Mouse (Mus musculus) embryonic fibroblast, embryonic 13.5 days (primary cell): Measurements from ENCODE around the gene Cep57l1.

ENCODE experiments used
- CTCF ChIP-seq: IDR thresholded peaks from 2 replicates; pipeline ENCODE4 v1.5.1; 2011; ENCODE audit warnings: mild to moderate bottlenecking, control low read depth, low read length, moderate library complexity, borderline replicate concordance; ENCODE audit not compliant: insufficient read depth
- POLR2A ChIP-seq: IDR thresholded peaks from 2 replicates; pipeline ENCODE4 v1.6.1; 2011; ENCODE audit warnings: low read depth, mild to moderate bottlenecking, control low read depth, low read length, moderate library complexity

GRCm38 (mm10) chr10:41825996-41826395, 16.3 kb upstream of the Cep57l1 start:
- TF ChIP-seq CTCF (no peak), POLR2A (no peak)
